Mouse (Mus musculus) kidney, adult 9 months (tissue): ENCODE data around the gene Srcin1.
A peak's percentile ranks its signal among the peaks of the same experiment; 100 is the strongest.

Experiments
- DNase-seq: peaks from one replicate; pipeline ENCODE4 v3.0.0; 2022

Srcin1 gene

DNA sequence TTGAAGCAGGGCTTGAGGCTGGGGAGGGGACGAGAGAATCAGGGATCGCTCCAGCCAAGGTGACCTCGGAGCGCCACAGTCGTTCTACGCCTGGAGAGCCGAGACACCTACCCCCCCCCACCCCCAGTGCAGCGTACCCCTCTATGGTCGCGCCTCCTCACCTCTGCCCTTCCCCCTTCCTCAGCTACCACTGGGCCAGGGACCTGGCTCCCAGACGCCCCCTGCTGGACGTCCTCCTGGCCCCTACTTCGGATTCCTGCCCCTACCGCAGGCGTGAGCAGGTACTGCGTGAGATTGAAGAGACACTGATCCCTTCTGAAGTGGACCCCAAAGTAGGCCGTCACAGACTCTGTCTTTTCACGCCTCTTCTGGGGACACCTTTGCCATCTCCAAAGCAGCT, 348 bp downstream of the Srcin1 start:
- peak; percentile 90 for DNase-seq

DNA sequence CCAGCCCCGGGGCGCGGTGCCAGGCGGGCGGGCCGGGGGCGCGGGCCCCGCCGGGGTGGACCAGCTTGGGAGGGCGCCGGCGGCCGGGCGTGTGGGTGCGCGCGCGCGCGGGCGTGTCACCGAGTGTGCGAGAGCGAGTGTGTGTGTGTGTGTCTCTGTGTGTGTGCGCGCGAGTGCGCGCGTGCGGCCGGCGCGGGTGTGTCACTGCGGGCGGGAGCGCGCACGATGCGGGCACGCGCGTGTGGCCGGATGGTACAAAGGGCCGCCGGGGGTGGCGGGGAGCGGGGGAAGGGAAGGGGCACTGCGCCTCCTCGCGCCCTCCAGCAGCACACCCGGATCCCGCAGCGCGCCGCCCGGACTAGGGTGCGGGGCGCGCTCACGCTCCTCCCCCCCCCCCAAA, 911 bp downstream of the Srcin1 start:
- peak; percentile 68 for DNase-seq

DNA sequence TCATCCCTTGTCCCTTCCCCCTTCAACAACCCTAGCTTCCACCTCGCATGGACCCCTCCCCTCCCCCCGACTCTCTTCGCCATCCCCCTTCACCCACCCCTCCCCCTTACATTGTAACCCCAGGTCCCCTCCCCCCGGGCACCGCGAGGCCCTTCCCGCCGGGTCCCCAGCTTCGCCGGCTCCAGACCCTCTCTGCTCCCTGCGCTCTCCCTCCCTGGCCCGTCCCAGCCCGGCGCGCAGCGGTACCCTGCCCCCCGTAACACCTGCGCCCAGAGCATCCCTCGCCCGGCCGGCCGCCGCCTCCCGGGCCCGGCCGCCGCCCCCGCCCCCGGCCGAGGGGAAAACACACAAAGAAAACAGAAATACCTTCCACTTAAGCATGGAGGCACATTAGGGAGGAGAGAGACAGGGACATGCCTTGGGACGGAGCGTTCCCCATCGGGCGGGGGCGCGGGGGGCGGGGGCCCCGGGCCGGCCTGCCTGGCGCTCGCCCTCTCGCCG, 1.4 kb downstream of the Srcin1 start:
- DNase-seq = no peak

DNA sequence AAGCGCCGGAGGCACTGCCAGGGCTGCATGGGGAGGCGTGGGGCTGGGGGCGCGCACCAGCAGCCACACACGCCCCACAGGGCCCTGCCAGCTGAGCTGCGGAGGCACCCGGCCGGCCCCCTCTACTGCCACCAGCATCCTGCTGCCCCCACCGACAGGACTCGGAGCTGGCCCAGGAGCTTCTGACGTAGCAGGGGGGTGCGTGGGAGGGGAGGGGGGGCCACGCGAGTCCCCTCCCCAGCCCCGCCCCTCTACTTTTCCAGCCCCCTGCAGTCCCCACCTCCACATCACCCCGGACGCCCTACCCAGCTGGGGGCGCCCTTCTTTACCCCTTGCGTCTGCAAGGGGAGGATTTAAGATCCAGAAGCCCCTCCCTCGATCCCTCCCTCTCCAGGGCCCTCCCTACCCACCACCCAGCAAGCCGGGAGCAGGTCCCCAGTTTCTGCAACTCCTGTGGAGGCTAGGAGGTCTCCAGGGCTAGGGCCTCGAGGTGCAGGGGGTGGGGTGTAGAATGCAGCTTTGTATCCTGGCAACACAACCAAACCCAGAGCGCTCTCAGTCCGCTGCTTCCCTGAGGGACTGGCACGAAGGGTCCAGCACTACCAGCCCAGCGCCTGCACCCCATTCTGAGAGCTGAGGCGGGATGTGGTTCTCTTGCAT, 2.0 kb downstream of the Srcin1 start:
- DNase-seq = no peak

DNA sequence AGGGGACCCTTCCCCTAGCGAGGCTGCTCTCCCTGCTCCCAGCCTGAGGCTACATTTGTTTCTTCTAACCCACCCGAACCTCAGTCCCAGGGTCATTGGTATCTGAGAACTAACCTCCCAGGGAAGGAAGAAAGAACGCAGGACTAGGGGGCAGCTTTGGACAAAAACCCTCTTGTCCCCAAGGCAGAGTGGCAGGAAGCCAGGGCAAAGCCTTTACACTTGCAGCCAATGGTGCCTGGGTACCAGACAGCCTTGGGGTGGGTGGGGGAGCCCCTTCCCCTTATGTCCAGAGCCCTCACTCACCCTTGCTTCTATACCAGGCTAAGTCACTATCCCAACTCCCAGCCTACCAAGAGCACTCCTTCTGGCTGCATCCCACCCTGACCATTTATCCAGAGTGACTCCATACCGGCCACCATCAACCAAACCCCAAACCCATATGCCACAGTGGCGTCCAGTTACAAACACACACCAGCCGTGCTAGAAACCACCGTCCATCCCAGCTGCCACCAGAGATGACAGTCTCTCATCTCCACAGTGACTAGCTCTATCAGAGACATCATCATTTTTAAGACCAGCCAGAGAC, 3.0 kb downstream of the Srcin1 start:
- no peak for DNase-seq

DNA sequence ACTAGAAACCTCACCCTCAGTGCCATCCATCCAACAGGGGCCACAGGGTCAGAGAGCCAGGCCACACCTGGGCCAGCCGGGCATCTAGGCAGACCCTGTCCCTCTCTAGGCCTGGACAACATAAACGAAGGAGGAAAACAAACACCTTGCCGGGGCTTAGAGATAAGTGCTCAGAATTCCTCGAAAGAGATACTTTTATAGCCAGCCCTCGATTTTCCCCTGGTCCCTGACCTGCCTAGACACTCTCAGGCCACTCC, 4.0 kb downstream of the Srcin1 start:
- DNase-seq = no peak

DNA sequence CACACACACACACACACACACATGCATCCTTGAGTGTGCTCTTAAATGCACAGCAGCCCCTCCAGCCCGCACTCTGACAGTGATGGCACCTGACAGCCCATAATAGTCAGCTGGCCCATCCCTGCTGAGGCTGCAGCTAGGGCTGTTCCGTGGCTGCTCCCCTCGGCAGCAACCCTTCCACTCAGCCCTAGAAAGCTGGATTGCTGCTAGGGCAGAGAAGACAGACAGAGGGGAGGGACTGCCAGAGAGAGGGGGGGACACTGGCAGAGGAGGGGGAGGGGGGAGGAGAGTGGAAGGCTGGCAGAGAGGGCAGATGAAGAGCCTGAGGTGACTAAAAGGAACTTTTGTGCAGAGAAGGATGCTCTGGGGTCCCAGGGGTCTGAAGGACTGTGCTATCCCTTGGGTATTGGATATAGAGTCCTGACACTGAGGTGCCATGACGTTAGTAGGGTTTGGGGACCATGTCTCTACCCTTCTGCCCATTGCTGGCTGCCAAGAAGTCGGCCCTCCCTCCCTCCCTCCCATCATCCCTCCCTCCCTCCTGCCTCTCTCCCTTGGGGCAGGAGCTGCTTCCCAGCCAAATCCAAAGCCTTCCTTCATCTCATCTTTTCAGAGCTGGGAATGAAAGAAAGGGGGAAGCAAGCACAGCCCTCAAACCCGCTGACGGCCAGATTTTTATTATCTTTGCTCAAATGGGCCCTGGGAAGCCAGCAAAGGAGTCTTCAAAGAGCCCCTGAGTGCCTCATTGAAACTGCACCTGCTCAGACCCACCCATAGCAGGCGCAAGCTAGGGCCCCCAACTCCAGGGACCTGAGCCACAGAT, 4.5 kb downstream of the Srcin1 start:
- no peak for DNase-seq

DNA sequence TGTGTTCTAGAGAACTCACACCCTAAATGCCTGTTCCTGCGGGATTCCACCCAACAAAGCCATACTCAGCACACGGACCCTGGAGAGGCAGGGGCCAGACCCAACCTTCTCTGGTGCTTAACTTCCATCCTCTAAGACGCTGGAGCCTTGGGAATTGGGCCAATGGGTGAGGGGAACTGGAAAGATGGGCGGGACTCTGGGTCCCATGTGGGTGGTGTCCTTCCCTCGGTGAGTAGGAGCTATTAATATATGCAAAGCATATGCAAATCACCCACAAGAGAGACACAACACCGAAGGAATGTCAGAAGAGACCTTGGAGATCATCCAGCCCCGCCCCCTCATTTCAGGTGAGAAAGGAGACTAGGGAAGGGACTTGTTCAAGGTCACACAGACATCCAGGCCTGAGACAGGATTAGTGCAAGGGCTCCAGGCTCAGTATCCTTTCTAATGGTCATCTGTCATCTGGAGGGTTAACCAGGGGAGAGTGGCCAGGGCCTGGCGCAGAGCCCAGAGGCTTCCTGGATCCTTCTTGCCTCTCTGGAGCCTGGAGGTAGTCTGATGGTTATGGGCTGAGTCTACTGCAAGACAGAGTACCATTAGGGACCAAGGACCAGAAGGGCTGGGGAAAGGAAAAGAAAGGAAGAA, 5.4 kb downstream of the Srcin1 start:
- DNase-seq = peak; percentile 56

DNA sequence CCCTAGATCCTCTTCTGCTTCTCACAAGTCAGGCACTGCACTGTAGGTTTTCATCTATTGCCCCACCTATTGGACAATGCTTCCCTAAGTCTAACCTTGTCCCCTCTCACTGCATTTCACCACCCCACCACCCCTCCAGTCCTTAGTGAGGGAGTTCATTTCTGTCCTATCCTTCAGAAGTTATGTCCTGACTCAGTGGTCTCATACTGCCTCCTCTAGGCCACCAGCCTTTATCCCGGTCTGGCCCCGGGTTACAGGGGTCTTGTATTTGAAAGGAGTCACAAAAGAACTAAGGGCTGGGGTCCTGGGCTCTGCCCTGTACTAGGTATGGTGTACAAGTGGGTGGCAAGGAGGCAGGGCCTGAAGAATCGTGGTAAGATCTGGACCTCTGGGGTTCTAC, 6.2 kb downstream of the Srcin1 start:
- no peak for DNase-seq

DNA sequence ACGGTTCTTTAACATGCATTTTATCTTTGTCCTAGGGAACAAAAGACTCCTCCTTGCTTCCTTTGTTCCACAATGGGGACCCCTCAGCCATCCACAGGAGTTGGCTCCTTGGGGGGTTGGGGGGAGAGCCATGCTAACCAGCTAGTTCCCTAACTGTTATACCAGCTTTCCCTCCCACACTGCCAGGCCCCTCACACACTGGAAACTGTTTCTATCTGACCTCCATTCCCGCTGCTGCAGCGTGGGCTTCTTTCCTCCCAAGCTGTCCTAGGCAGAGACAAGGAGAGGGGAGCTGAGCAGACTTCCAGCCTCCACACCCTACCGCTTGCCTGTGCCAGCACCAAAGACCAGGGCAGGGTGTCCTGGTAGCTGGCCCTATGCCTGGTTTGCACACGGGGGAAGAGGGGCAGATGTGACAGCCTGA, 6.7 kb downstream of the Srcin1 start:
- no peak for DNase-seq

DNA sequence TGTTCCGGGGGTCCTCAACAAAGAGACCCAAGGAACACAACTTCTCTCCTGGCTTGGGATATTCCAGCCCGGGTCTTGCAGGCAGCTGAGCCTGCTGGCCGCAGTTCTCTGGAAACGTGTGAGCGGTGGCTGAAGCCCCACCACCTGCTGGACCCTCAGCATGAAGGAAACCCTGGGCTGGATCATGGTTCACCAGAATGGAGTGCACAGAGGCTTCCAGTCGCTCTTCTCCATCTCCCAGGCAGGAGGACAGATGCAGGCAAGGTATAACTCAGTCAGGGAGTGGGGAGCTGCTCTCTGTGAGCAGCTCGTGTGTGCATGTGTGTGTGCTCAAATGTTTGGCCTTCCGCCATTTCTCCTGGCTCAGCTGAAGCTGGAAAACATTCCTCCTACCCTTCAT, 7.3 kb downstream of the Srcin1 start:
- peak; percentile 57 for DNase-seq

DNA sequence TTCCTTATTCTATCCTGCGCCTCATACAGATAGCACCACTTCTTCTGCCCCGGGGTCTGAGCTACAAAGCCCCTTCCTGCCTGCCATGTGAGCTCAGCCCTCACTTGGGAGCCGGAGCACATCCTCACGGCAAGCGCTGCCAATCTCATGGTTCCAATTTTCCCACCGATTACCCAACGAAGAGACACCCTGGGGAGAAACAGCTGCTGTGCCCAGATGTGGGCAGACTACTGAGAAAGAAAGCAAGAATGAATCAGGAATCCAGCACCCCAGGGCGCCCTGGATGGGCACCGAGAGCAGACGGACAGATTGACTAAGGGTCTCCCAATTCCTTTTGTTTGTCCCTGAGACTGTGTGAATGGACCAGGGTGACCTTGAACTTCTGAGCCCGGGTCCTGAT, 8.5 kb downstream of the Srcin1 start:
- DNase-seq = no peak

DNA sequence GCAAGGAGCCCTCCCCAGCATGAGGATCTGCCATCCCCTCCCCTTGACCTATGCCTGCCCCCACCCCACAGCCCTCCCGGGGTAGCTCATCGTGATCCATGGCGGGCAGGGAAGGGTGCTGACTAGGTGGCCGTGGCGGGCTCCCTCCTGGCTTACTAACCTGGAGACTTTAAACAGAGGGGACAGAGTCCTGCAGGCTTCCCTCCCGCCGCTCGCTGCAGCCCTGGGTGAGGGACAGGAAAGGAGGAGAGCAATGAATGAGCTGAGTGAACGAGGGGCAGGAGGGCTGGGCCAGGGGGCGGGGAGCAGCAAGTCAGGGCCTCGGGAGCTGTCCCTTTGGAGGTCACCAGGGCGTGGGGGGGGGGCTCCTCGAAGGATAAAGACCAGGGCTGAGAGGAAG, 9.4 kb downstream of the Srcin1 start:
- peak; percentile 36 for DNase-seq

DNA sequence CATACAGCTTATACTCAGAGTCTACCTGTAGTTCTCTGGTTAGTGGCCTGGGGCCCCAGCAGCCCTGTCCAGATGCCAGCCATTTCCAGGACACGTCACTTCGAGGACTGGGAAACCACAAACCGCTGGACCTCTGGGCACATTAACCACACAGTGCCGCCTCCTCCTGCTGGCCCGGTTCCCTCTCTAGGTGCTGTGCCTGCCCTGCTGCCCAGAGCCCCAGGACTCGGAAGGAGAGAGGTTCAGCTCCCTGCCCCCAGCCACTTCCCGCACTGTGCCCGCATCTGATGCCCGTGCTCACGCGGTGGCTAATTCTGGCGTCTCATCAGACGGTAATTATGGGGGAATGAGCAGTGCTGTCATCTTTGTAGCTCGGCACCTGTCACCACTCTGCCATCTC, 12.3 kb downstream of the Srcin1 start:
- peak; percentile 53 for DNase-seq

DNA sequence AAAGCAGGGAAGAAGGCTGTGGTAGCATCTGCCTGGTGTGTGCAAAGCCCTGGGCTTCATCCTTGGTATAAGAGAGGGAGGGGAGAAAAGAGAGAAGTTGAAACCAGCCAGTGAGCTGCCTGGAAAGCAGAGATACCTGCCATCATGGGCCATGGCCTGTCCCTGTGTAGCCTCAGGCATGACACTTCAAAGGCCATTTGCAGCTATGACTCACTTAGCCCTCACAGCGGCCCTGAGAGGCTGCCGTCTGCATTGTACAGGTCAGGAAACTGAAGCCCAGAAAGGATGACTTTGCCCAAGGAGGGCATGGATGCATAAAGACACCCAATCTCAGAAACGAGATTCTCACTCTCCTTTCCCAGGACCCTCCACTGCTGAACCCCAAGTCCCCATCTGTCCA, 13.4 kb downstream of the Srcin1 start:
- DNase-seq = no peak

DNA sequence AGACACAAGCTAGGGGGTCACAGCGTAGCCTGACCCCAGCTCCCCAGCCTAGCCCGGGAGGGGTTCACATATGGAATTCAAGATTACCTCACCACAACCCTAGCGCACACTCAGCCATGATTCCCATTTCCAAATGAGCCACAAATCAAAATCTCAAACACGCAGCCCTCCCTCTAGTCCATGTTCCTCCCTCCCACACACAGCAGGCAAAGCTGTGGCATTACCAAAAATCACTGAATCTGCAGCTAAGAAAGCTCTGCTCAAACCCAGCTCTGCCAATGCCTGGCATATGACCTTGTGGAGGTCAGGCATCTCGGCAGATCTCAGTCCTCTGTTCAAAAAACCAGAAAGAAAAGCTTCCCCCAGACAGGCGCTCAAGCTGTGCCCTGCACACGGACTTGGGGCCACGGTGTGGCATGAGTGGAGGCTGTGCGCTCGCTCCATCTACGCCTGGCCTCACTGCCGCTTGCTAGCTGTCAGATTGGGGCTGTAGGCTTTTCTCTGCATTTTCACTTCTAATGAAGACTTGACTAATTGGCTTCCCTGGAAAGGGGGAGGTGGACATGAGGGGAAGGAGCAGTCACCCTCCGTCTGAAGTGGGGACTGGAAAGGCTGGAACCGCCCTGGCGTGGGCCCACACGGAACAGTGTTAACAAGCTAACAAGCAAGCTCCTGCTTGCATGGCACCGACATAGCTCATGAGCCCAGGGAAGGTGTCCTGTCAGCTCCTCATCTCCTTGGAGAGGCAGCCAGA, 15.6 kb downstream of the Srcin1 start:
- DNase-seq = no peak

DNA sequence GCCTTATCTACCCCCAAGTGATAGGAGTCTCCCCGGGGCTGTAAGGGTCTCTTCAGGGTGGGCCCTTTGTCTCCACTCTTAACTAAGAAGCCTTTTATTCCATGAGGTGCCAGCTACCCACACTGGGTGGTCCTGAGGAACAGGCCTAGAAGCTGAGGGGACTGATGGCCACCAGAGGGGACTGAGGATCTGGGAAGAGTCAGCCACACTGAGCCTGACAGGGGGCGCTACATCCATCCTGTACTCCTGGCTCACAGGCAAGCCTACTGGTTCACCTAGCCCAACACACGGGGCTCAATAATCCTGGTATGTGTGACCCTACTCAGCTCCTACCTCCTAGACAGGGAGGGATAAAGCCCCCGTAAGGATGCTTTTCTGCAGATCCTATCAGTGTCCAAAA, 16.4 kb downstream of the Srcin1 start:
- DNase-seq = no peak

DNA sequence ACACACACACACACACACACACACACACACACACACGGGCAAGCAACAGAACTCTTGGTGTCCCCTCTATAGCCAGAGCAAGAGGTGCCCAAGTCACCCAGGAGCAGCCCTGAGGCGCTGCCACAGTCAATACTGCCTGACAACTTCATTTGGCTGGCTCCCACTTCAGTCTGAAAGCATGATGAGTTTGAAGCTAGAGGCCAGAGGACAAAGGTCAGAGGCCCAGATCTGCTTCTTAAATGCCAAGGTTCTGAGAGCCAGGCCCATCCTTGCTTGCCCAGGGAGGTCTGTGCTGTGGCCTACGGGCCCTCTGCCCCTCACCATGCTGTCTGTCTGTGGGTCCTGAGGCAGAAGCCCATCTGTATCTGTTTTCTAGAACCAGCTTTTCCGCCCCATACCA, 18.1 kb downstream of the Srcin1 start:
- peak; percentile 85 for DNase-seq

DNA sequence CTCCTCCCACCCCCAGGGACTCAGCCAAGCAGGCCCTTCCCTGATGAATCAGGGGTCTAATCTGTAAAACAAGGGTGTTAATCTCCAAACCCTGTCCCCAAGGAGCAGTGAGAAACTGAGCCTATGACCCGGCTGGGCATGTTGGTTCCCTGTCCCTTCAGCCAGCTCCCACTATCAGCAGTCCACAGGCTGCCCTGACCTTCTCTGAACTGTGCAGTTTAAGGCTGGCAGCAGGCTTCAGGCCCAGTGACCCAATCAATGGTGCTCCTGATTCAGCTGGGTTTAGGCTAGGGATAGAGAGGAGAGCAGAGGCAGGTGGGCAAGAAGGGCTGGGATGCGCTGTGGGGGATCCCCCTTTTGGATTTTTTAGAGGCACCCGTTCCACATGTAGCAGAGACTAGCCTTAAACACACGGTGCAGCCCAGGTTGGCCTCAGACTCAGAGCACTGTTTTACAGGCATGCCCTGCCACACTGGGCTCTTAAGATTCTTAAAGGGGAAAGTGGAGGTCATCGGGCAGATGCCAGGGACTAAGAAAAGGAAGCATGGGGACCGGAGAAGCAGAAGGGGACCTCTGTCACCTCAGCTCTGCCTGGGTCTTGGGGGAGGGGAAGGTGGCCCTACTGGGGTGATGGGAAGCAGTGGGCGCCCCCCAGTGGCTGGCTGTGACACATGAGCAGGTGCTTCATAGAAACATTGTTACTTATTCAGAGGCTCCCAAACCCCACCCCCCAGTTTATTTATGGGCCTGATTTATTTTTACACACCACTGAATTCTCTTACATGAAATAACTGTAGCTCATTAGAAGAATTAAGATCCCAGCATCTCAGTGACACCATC, 19.2 kb downstream of the Srcin1 start:
- peak; percentile 83 for DNase-seq

DNA sequence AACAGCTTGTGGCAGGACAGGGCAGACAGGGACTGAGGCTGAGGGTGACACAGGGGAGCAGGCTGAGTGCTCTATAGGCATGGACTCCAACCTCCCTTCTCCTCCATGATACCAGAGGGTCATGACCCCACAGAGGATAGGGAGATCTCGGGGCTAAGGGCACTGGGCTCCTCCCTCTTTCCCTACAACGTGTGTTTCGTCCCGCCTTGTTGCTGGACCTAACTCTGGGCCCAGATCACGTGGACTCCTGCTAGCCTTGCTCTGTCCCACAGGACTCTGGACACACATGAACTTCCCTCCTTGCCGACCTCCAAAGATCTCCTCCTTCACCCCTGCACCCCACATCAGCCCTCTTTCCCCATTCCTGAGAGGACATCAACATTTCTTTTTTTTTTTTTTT, 20.8 kb downstream of the Srcin1 start:
- peak; percentile 65 for DNase-seq

DNA sequence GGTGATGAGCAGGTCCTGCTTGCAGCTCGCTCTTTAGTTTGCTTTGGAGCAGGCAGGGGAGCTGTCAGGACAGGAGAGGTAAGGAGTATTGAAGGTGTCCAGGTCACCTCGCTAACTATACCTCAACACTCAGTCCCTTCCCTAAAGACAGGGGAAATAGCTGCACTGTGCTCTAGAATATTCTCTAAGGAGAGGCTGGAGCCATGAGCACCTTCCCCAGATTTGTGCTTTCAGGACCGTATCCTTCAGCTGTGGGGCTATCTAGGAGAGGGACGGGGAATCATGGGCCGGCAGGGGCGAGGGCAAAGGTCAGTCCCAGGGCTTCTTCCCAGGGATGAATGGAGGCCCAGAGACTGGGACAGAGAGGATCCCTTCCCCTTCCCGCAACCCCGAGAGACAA, 23.8 kb downstream of the Srcin1 start:
- no peak for DNase-seq

DNA sequence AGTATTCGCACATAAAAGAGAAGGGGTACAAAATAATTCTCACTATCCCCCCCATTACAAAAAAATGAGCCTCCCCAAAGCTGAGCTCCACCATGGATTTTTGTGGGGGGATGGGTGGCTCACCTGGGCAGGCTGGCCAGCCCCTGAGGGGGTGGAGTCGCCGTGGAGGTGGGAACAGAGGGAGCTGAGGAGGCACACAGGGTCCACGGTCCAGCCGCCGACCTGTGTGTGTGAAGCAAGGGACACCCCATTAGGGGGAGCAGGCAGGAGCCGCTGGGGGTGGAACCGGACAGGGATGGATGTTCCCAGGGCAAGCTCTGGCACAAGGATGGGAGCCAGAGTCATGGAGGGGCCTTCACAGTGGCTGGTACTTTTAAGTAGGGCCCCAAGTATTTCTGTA, 27.2 kb downstream of the Srcin1 start:
- no peak for DNase-seq
